Mouse (Mus musculus) limb, embryonic 15.5 days (tissue): ENCODE measurements around the gene Ddx39. TPM values are rescaled to one million over a fixed set of nuclear protein-coding genes. Genes with fewer than 3 reads are reported as not detected.

Source experiments
- ATAC-seq: fragments of 200-750 bp; cut with Nextera tagmentation; 2 replicates; pipeline ENCODE4 v1.8.0; 2017; ENCODE audit warnings: low read depth, moderate TSS enrichment; ENCODE audit not compliant: insufficient number of reproducible peaks, low FRiP score, low TSS enrichment
- H3K27ac ChIP-seq: fragments of 300-500 bp; sonication (generic); 2 replicates; pipeline ENCODE4 v1.5.1; 2015; ENCODE audit warnings: moderate library complexity, mild to moderate bottlenecking, inconsistent platforms
- H3K27me3 ChIP-seq: fragments of 300-500 bp; sonication (generic); 2 replicates; pipeline ENCODE4 v1.6.1; 2015; ENCODE audit warnings: inconsistent platforms
- H3K36me3 ChIP-seq: fragments of 300-500 bp; sonication (generic); 2 replicates; pipeline ENCODE4 v1.6.1; 2015; ENCODE audit warnings: inconsistent platforms
- H3K4me1 ChIP-seq: fragments of 300-500 bp; sonication (generic); 2 replicates; pipeline ENCODE4 v1.6.1; 2015; ENCODE audit warnings: inconsistent platforms
- H3K4me2 ChIP-seq: fragments of 300-500 bp; sonication (generic); 2 replicates; pipeline ENCODE4 v1.6.1; 2015; ENCODE audit warnings: mild to moderate bottlenecking, inconsistent platforms
- H3K4me3 ChIP-seq: fragments of 300-500 bp; sonication (generic); 2 replicates; pipeline ENCODE4 v1.5.1; 2015; ENCODE audit warnings: mild to moderate bottlenecking, inconsistent platforms
- H3K9ac ChIP-seq: fragments of 300-500 bp; sonication (generic); 2 replicates; pipeline ENCODE4 v1.6.1; 2015; ENCODE audit warnings: inconsistent platforms
- H3K9me3 ChIP-seq: fragments of 300-500 bp; sonication (generic); 2 replicates; pipeline ENCODE4 v1.6.1; 2016; ENCODE audit warnings: inconsistent platforms
- WGBS: fragments of 180-500 bp; shearing (Covaris S2); methylation state at CpG from one replicate; pipeline ENCODE4 v1.1.7; 2015; 5-methylcytosine and 5-hydroxymethylcytosine counted together
- polyA plus RNA-seq: library from polyadenylated mRNA; unstranded; fragments of >200 nt; fragmentation: Nextera tagmentation; extraction: Ambion mirVana; gene quantifications from 2 replicates; pipeline ENCODE4 v1.2.1, GENCODE M21; 2015

Ddx39 gene
- polyA plus RNA-seq, 1 experiment from 2014 or later: 126 TPM

GRCm38 (mm10) chr8:83725521-83726102 is 10.6 kb downstream of the Ddx39 start:
- Histone ChIP-seq H3K4me3 (no peak overlapping the region), H3K27ac (no peak overlapping the region), H3K36me3 (peaks cover 79% of the 10 kb centered on the region), H3K4me2 (no peak overlapping the region), H3K9ac (no peak overlapping the region), H3K4me1 (no peaks in the 10 kb centered on the region), H3K9me3 (no peaks in the 10 kb centered on the region), H3K27me3 (no peaks in the 10 kb centered on the region)
- WGBS: 94% methylated on average over 8 of the region's 8 CpGs
- ATAC-seq: no peak

- WGBS: 65% methylated on average over 11 of the region's 11 CpGs
- H3K4me3 ChIP-seq: no peak overlapping the region
- H3K4me1 ChIP-seq: no peaks in the 10 kb centered on the region
- peak; percentile 30; the same call in 1 of the 2 replicates for ATAC-seq
- H3K27ac ChIP-seq: no peak overlapping the region
- no peaks in the 10 kb centered on the region for H3K27me3 ChIP-seq
- no peak overlapping the region for H3K9ac ChIP-seq
- H3K4me2 ChIP-seq: no peak overlapping the region
- H3K36me3 ChIP-seq: peaks cover 57% of the 10 kb centered on the region
- H3K9me3 ChIP-seq: no peaks in the 10 kb centered on the region
Observed at GRCm38 (mm10) chr8:83729009-83729807, 14.2 kb downstream of the Ddx39 start.

- Histone ChIP-seq H3K9me3 (no peaks in the 10 kb centered on the region), H3K4me2 (no peak overlapping the region), H3K9ac (no peak overlapping the region), H3K36me3 (peaks cover 36% of the 10 kb centered on the region), H3K27ac (no peak overlapping the region), H3K27me3 (no peaks in the 10 kb centered on the region), H3K4me3 (no peak overlapping the region), H3K4me1 (peaks cover 2% of the 10 kb centered on the region)
- ATAC-seq: no peak
- WGBS: 79% methylated on average over 5 of the region's 5 CpGs
Observed at GRCm38 (mm10) chr8:83731906-83732305, 16.9 kb downstream of the Ddx39 start.

GRCm38 (mm10) chr8:83732919-83733318 is 17.9 kb downstream of the Ddx39 start:
- ATAC-seq: no peak
- H3K27ac ChIP-seq: no peak overlapping the region
- 60% methylated on average over 6 of the region's 6 CpGs for WGBS
- H3K4me3 ChIP-seq: no peak overlapping the region
- no peak overlapping the region for H3K4me2 ChIP-seq
- H3K27me3 ChIP-seq: no peaks in the 10 kb centered on the region
- H3K4me1 ChIP-seq: peaks cover 11% of the 10 kb centered on the region
- no peak overlapping the region for H3K9ac ChIP-seq
- H3K36me3 ChIP-seq: peaks cover 29% of the 10 kb centered on the region
- H3K9me3 ChIP-seq: no peaks in the 10 kb centered on the region

- H3K36me3 ChIP-seq: peaks cover 5% of the 10 kb centered on the region
- H3K4me2 ChIP-seq: no peak overlapping the region
- ATAC-seq: no peak
- no peaks in the 10 kb centered on the region for H3K27me3 ChIP-seq
- 89% methylated on average over 4 of the region's 4 CpGs for WGBS
- H3K9me3 ChIP-seq: no peaks in the 10 kb centered on the region
- no peak overlapping the region for H3K4me3 ChIP-seq
- H3K9ac ChIP-seq: no peak overlapping the region
- H3K27ac ChIP-seq: no peak overlapping the region
- peaks cover 47% of the 10 kb centered on the region for H3K4me1 ChIP-seq
Observed at GRCm38 (mm10) chr8:83736681-83737080, 21.7 kb downstream of the Ddx39 start.

GRCm38 (mm10) chr8:83737346-83737745 is 22.4 kb downstream of the Ddx39 start:
- peak overlapping the region; percentile 1; the same call in 1 of the 2 replicates for H3K4me2 ChIP-seq
- H3K27ac ChIP-seq: peak overlapping the region; percentile 43; the same call in 1 of the 2 replicates

GRCm38 (mm10) chr8:83737852-83738562 is 23.0 kb downstream of the Ddx39 start:
- WGBS: 54% methylated on average over 4 of the region's 4 CpGs
- H3K4me2 ChIP-seq: peak overlapping the region; percentile 92; the same call in 1 of the 2 replicates
- no peaks in the 10 kb centered on the region for H3K36me3 ChIP-seq
- H3K9ac ChIP-seq: no peak overlapping the region
- peaks cover 47% of the 10 kb centered on the region for H3K4me1 ChIP-seq
- H3K27ac ChIP-seq: peak overlapping the region; percentile 43
- H3K27me3 ChIP-seq: no peaks in the 10 kb centered on the region
- H3K4me3 ChIP-seq: no peak overlapping the region
- ATAC-seq: no peak
- H3K9me3 ChIP-seq: no peaks in the 10 kb centered on the region

More at GRCm38 (mm10) chr8:83737346-83737745, 22.4 kb downstream of the Ddx39 start:
- Histone ChIP-seq H3K27me3 (no peaks in the 10 kb centered on the region), H3K4me3 (no peak overlapping the region), H3K4me1 (peaks cover 47% of the 10 kb centered on the region), H3K9me3 (no peaks in the 10 kb centered on the region), H3K36me3 (no peaks in the 10 kb centered on the region), H3K9ac (no peak overlapping the region)
- ATAC-seq: no peak
- WGBS: 84% methylated on average over 4 of the region's 4 CpGs

GRCm38 (mm10) chr8:83738949-83739710 is 24.2 kb downstream of the Ddx39 start:
- Histone ChIP-seq H3K4me2 (peak overlapping the region; percentile 92), H3K4me3 (peak overlapping the region; percentile 59), H3K27me3 (no peaks in the 10 kb centered on the region), H3K4me1 (peaks cover 47% of the 10 kb centered on the region), H3K9ac (no peak overlapping the region), H3K27ac (peak overlapping the region; percentile 81), H3K9me3 (no peaks in the 10 kb centered on the region), H3K36me3 (no peaks in the 10 kb centered on the region)
- WGBS: 45% methylated on average over 10 of the region's 10 CpGs
- ATAC-seq: peak; percentile 50

- WGBS: 28% methylated on average over 8 of the region's 8 CpGs
Observed at GRCm38 (mm10) chr8:83739711-83740468, 24.9 kb downstream of the Ddx39 start.

GRCm38 (mm10) chr8:83740586-83740975 is 25.6 kb downstream of the Ddx39 start:
- H3K4me3 ChIP-seq: peak overlapping the region; percentile 59
- no peaks in the 10 kb centered on the region for H3K36me3 ChIP-seq
- WGBS: 17% methylated on average over 3 of the region's 3 CpGs
- peak overlapping the region; percentile 92 for H3K4me2 ChIP-seq
- peak overlapping the region; percentile 81 for H3K27ac ChIP-seq
- ATAC-seq: no peak
- no peaks in the 10 kb centered on the region for H3K9me3 ChIP-seq
- H3K9ac ChIP-seq: peak overlapping the region; percentile 58
- H3K27me3 ChIP-seq: no peaks in the 10 kb centered on the region
- H3K4me1 ChIP-seq: peaks cover 47% of the 10 kb centered on the region

More at GRCm38 (mm10) chr8:83739711-83740468, 24.9 kb downstream of the Ddx39 start:
- no peaks in the 10 kb centered on the region for H3K36me3 ChIP-seq
- no peaks in the 10 kb centered on the region for H3K9me3 ChIP-seq
- peak overlapping the region; percentile 81 for H3K27ac ChIP-seq
- no peak for ATAC-seq
- peaks cover 47% of the 10 kb centered on the region for H3K4me1 ChIP-seq
- H3K27me3 ChIP-seq: no peaks in the 10 kb centered on the region
- peak overlapping the region; percentile 92 for H3K4me2 ChIP-seq
- no peak overlapping the region for H3K9ac ChIP-seq
- peak overlapping the region; percentile 59 for H3K4me3 ChIP-seq
